In the genomic region with DNA sequence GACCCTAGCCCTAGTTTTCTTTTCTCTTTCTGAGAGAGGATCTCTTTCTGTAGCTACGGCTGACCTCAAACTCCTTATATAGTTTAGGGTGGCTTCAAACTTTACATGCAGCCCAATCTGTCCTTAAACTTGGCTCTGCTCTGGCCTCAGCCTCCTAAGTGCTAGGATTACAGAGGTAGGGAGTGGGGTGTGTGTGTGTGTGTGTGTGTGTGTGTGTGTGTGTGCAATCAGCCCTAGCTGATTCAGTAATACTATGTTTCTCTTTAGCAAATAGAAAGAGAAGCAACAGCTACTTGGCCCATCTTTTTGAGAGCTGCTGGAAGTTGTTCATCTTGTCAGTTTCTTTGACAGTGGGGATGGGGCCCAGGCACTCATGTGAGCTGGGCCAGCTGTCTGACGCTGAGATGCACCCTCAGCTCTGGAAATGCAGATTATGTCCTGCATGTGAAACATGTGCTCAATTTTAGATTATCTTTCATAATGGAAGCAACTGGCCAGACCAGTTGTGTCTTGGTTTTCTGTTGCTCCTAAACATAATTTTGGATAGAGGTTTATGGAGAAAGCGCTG, we compare ENCODE assay signal across 29 mouse cellular contexts. TPM values are rescaled to one million over a fixed set of nuclear protein-coding genes. Genes with fewer than 3 reads are reported as not detected.
DNase-seq lines count a peak whose midpoint lies in the region; ATAC-seq and TF ChIP-seq lines count a peak whose summit lies in the region.
"Had no signal": no experiment of that assay in that cellular context is flagged by ENCODE, and none has a peak within 500 bp of the region (broad histone marks: within the 10 kb centered on the region; RNA-seq: fewer than 3 reads in every experiment).

No protein-coding gene starts in this region.

- TF ChIP-seq CTCF in kidney, adult 2 months (conservative IDR thresholded peaks at IDR 0.05; ENCODE audit: insufficient read depth, insufficient read length, low read depth, low read length), result no peak
- no peak for TF ChIP-seq CTCF in lung, embryonic 14.5 days (IDR thresholded peaks at IDR 0.05; ENCODE audit: low read depth)

- no peaks in the 10 kb centered on the region for H3K36me3 ChIP-seq in heart, embryonic 16.5 days (ENCODE audit: control insufficient read depth, insufficient read depth)
- H3K36me3 ChIP-seq in kidney, embryonic 16.5 days (ENCODE audit: insufficient read depth, low read length), result no peaks in the 10 kb centered on the region
- H3K36me3 ChIP-seq in kidney, adult 2 months (ENCODE audit: control insufficient read depth, insufficient read depth, low read length), result no peaks in the 10 kb centered on the region
- H3K36me3 ChIP-seq in lung, embryonic 14.5 days (ENCODE audit: insufficient read depth), result no peaks in the 10 kb centered on the region
- H3K36me3 ChIP-seq in stomach, embryonic 16.5 days (ENCODE audit: control insufficient read depth, insufficient read depth, low read length), result no peaks in the 10 kb centered on the region
- H3K36me3 ChIP-seq: embryonic facial prominence, embryonic 10.5 days; embryonic facial prominence, embryonic 15.5 days; forebrain, embryonic 12.5 days; intestine, embryonic 15.5 days; liver, embryonic 15.5 days; midbrain, embryonic 13.5 days; stomach, embryonic 15.5 days had no signal

- no peak; the same call in 1 of the 2 replicates for ATAC-seq in heart, embryonic 16.5 days (replicated peaks; ENCODE audit: extremely low read depth, insufficient read depth, low FRiP score)
- peak; percentile 49; the same call in 1 of the 2 replicates for ATAC-seq in kidney, embryonic 16.5 days (ENCODE audit: low FRiP score, low TSS enrichment)
- ATAC-seq in lung, embryonic 14.5 days (ENCODE audit: insufficient read depth), result peak; percentile 86
- ATAC-seq in stomach, embryonic 16.5 days (ENCODE audit: insufficient read depth, low FRiP score), result no peak
- ATAC-seq: forebrain, postnatal 0 days; hindbrain, embryonic 16.5 days; intestine, embryonic 15.5 days; midbrain, embryonic 13.5 days; Patski had no signal

- TF ChIP-seq POLR2A in kidney, adult 2 months (IDR thresholded peaks at IDR 0.05; ENCODE audit: low read depth, low read length), result no peak

- no peak for DNase-seq in heart, postnatal 4 days
- no peak for DNase-seq in kidney, adult 2 months
- DNase-seq in lung, embryonic 14.5 days, result peak; percentile 60
- no peak for DNase-seq in lung, adult 18-20 months
- DNase-seq in retina, embryonic 14.5 days (ENCODE audit: low spot score), result no peak
- DNase-seq: adrenal gland, postnatal 10 days; cerebellum, adult 8-10 months; cerebellum, postnatal 25 days; forebrain, postnatal 0 days; heart, postnatal 10 days; layer of hippocampus, adult 9-11 months; liver; retina, postnatal 1 day; right cerebral cortex, postnatal 14 days; thymus, adult 18-20 months; thymus, postnatal 25 days had no signal

- H3K4me1 ChIP-seq in heart, embryonic 16.5 days (ENCODE audit: control insufficient read depth, insufficient read depth, low read length), result peaks cover 6% of the 10 kb centered on the region
- peaks cover 19% of the 10 kb centered on the region; the same call in 1 of the 2 replicates for H3K4me1 ChIP-seq in kidney, embryonic 16.5 days (ENCODE audit: insufficient read depth, low read length)
- H3K4me1 ChIP-seq in kidney, adult 2 months (ENCODE audit: control insufficient read depth, insufficient read depth, low read length), result peaks cover 2% of the 10 kb centered on the region; the same call in 1 of the 2 replicates
- 0 out of 2 replicates have a peak, but pooled peaks cover 2% of the 10 kb centered on the region for H3K4me1 ChIP-seq in lung, embryonic 14.5 days (ENCODE audit: insufficient read depth)
- H3K4me1 ChIP-seq in stomach, embryonic 16.5 days (ENCODE audit: control insufficient read depth, insufficient read depth, low read length), result peaks cover 5% of the 10 kb centered on the region; the same call in 1 of the 2 replicates
- H3K4me1 ChIP-seq: embryonic facial prominence, embryonic 10.5 days; forebrain, embryonic 12.5 days; intestine, embryonic 15.5 days; midbrain, embryonic 13.5 days; stomach, embryonic 15.5 days had no signal

- H3K9ac ChIP-seq in heart, embryonic 16.5 days (ENCODE audit: low read length), result no peak overlapping the region
- H3K9ac ChIP-seq in kidney, embryonic 16.5 days (replicated peaks; ENCODE audit: low read length), result no peak overlapping the region
- no peak overlapping the region for H3K9ac ChIP-seq in lung, embryonic 14.5 days
- no peak overlapping the region for H3K9ac ChIP-seq in stomach, embryonic 16.5 days (ENCODE audit: low read length)
- H3K9ac ChIP-seq: embryonic facial prominence, embryonic 15.5 days; forebrain, embryonic 12.5 days; forebrain, postnatal 0 days; intestine, embryonic 15.5 days; liver, embryonic 15.5 days; midbrain, embryonic 13.5 days; stomach, embryonic 15.5 days had no signal

- 66% methylated on average over 3 of the region's 3 CpGs for WGBS in heart, embryonic 16.5 days
- WGBS in kidney, embryonic 16.5 days, result 65% methylated on average over 3 of the region's 3 CpGs
- 68% methylated on average over 3 of the region's 3 CpGs for WGBS in kidney, adult 2 months
- WGBS in lung, embryonic 14.5 days, result 36% methylated on average over 3 of the region's 3 CpGs
- WGBS in stomach, embryonic 16.5 days, result 50% methylated on average over 3 of the region's 3 CpGs

- H3K27me3 ChIP-seq in heart, embryonic 16.5 days (ENCODE audit: control insufficient read depth, insufficient read depth, low read length), result no peaks in the 10 kb centered on the region
- H3K27me3 ChIP-seq in kidney, embryonic 16.5 days (ENCODE audit: insufficient read depth, low read length), result peaks cover 4% of the 10 kb centered on the region; the same call in 1 of the 2 replicates
- H3K27me3 ChIP-seq in kidney, adult 2 months (replicated peaks; ENCODE audit: control insufficient read depth, insufficient read depth, low read length), result no peaks in the 10 kb centered on the region
- no peaks in the 10 kb centered on the region for H3K27me3 ChIP-seq in lung, embryonic 14.5 days (ENCODE audit: insufficient read depth, low read length)
- H3K27me3 ChIP-seq in stomach, embryonic 16.5 days (ENCODE audit: control insufficient read depth, insufficient read depth, low read length), result no peaks in the 10 kb centered on the region
- H3K27me3 ChIP-seq: embryonic facial prominence, embryonic 15.5 days; forebrain, embryonic 12.5 days; intestine, embryonic 15.5 days; liver, embryonic 15.5 days; midbrain, embryonic 13.5 days; stomach, embryonic 15.5 days had no signal

- no peaks in the 10 kb centered on the region for H3K9me3 ChIP-seq in heart, embryonic 16.5 days (replicated peaks; ENCODE audit: control insufficient read depth, low read length)
- no peaks in the 10 kb centered on the region for H3K9me3 ChIP-seq in kidney, embryonic 16.5 days (ENCODE audit: low read length)
- H3K9me3 ChIP-seq in lung, embryonic 14.5 days (ENCODE audit: low read depth, low read length), result no peaks in the 10 kb centered on the region
- H3K9me3 ChIP-seq in stomach, embryonic 16.5 days (replicated peaks; ENCODE audit: control insufficient read depth, low read length), result no peaks in the 10 kb centered on the region
- H3K9me3 ChIP-seq: embryonic facial prominence, embryonic 10.5 days; embryonic facial prominence, embryonic 15.5 days; forebrain, embryonic 12.5 days; intestine, embryonic 15.5 days; liver, embryonic 15.5 days; midbrain, embryonic 13.5 days; stomach, embryonic 15.5 days had no signal

- H3K27ac ChIP-seq in heart, embryonic 16.5 days (ENCODE audit: low read length), result peak overlapping the region; percentile 35
- H3K27ac ChIP-seq in kidney, embryonic 16.5 days (ENCODE audit: low read length), result no peak overlapping the region
- no peak overlapping the region for H3K27ac ChIP-seq in kidney, adult 2 months (ENCODE audit: insufficient read depth, low read depth, low read length)
- H3K27ac ChIP-seq in lung, embryonic 14.5 days (ENCODE audit: low read depth), result peak overlapping the region; percentile 42; the same call in 1 of the 2 replicates
- H3K27ac ChIP-seq in stomach, embryonic 16.5 days (ENCODE audit: low read length), result peak overlapping the region; percentile 52; the same call in 1 of the 2 replicates
- H3K27ac ChIP-seq: embryonic facial prominence, embryonic 10.5 days; embryonic facial prominence, embryonic 15.5 days; forebrain, embryonic 12.5 days; intestine, embryonic 15.5 days; liver, embryonic 15.5 days; macrophage; midbrain, embryonic 13.5 days; stomach, embryonic 15.5 days had no signal

- H3K4me3 ChIP-seq in heart, embryonic 16.5 days (ENCODE audit: low read length), result no peak overlapping the region
- H3K4me3 ChIP-seq in kidney, embryonic 16.5 days (ENCODE audit: low read length), result no peak overlapping the region
- H3K4me3 ChIP-seq in kidney, adult 2 months (ENCODE audit: insufficient read depth, low read depth, low read length), result no peak overlapping the region
- H3K4me3 ChIP-seq in lung, embryonic 14.5 days (ENCODE audit: low read depth, low read length), result no peak overlapping the region
- H3K4me3 ChIP-seq in stomach, embryonic 16.5 days (replicated peaks; ENCODE audit: low read length), result no peak overlapping the region
- H3K4me3 ChIP-seq: embryonic facial prominence, embryonic 10.5 days; embryonic facial prominence, embryonic 15.5 days; forebrain, embryonic 12.5 days; intestine, embryonic 15.5 days; liver, embryonic 15.5 days; midbrain, embryonic 13.5 days; stomach, embryonic 15.5 days had no signal

- H3K4me2 ChIP-seq in heart, embryonic 16.5 days (ENCODE audit: low read depth, low read length), result no peak overlapping the region
- no peak overlapping the region for H3K4me2 ChIP-seq in kidney, embryonic 16.5 days (replicated peaks; ENCODE audit: low read depth, low read length)
- no peak overlapping the region for H3K4me2 ChIP-seq in lung, embryonic 14.5 days
- no peak overlapping the region for H3K4me2 ChIP-seq in stomach, embryonic 16.5 days (ENCODE audit: low read depth, low read length)
- H3K4me2 ChIP-seq: embryonic facial prominence, embryonic 15.5 days; forebrain, embryonic 12.5 days; intestine, embryonic 15.5 days; liver, embryonic 15.5 days; midbrain, embryonic 13.5 days; stomach, embryonic 15.5 days had no signal

RNA-seq across cellular contexts. Expression of a gene that starts 10.2 kb away (rescaled TPM):
- polyA plus RNA-seq in heart, embryonic 16.5 days (2015; fragmentation: Nextera tagmentation; extraction: Ambion mirVana), result 10.3 and 12.1 TPM in 2 replicates
- 10 to 100 TPM; 13.1 to 15.0 TPM for total RNA-seq in heart, postnatal 4 days (2021)
- polyA plus RNA-seq in kidney, embryonic 16.5 days (2015; fragmentation: Nextera tagmentation; extraction: Ambion mirVana), result 29.0 and 29.4 TPM in 2 replicates
- polyA plus RNA-seq in kidney, adult 2 months (2012; rRNA removed), result 4.4 and 5.0 TPM in 2 replicates
- polyA plus RNA-seq in lung, embryonic 14.5 days (2014; fragmentation: Nextera tagmentation; extraction: Ambion mirVana), result 34.4 TPM in 2 replicates
- 27.6 and 28.3 TPM in 2 replicates for polyA plus RNA-seq in stomach, embryonic 16.5 days (2015; fragmentation: Nextera tagmentation; extraction: Ambion mirVana)

RNA-seq across cellular contexts. Expression of a gene that starts 21.8 kb away (rescaled TPM):
- 884 and 895 TPM in 2 replicates for polyA plus RNA-seq in heart, embryonic 16.5 days (2015; fragmentation: Nextera tagmentation; extraction: Ambion mirVana)
- 1,000 to 10,000 TPM; 1,187 to 1,211 TPM for total RNA-seq in heart, postnatal 4 days (2021)
- 404 and 413 TPM in 2 replicates for polyA plus RNA-seq in kidney, embryonic 16.5 days (2015; fragmentation: Nextera tagmentation; extraction: Ambion mirVana)
- polyA plus RNA-seq in kidney, adult 2 months (2012; rRNA removed), result 532 and 542 TPM in 2 replicates
- polyA plus RNA-seq in lung, embryonic 14.5 days (2014; fragmentation: Nextera tagmentation; extraction: Ambion mirVana), result 327 and 365 TPM in 2 replicates
- 405 and 440 TPM in 2 replicates for polyA plus RNA-seq in stomach, embryonic 16.5 days (2015; fragmentation: Nextera tagmentation; extraction: Ambion mirVana)

RNA-seq across cellular contexts. Expression of a gene that starts 25.6 kb away (rescaled TPM):
- polyA plus RNA-seq in heart, embryonic 16.5 days (2015; fragmentation: Nextera tagmentation; extraction: Ambion mirVana), result 43.5 and 46.5 TPM in 2 replicates
- total RNA-seq in heart, postnatal 4 days (2021), result 10 to 100 TPM; 44.6 to 44.7 TPM
- 72.5 and 76.9 TPM in 2 replicates for polyA plus RNA-seq in kidney, embryonic 16.5 days (2015; fragmentation: Nextera tagmentation; extraction: Ambion mirVana)
- polyA plus RNA-seq in kidney, adult 2 months (2012; rRNA removed), result 11.8 and 16.4 TPM in 2 replicates
- polyA plus RNA-seq in lung, embryonic 14.5 days (2014; fragmentation: Nextera tagmentation; extraction: Ambion mirVana), result 62.7 and 63.0 TPM in 2 replicates
- polyA plus RNA-seq in stomach, embryonic 16.5 days (2015; fragmentation: Nextera tagmentation; extraction: Ambion mirVana), result 78.7 and 82.3 TPM in 2 replicates

Comparison
In these comparisons a context has a peak if more than half of its experiments do, and no peak if none do; other contexts are left out.
1. ATAC-seq: peak in kidney, embryonic 16.5 days (single experiment) and lung, embryonic 14.5 days (single experiment); none in heart, embryonic 16.5 days (single experiment) and stomach, embryonic 16.5 days (single experiment).
2. H3K27ac ChIP-seq: peak in heart, embryonic 16.5 days (single experiment), lung, embryonic 14.5 days (single experiment) and stomach, embryonic 16.5 days (single experiment); none in kidney, embryonic 16.5 days (single experiment) and kidney, adult 2 months (single experiment).